ENCODE assay signal across 18 mouse cellular contexts in the genomic region with DNA sequence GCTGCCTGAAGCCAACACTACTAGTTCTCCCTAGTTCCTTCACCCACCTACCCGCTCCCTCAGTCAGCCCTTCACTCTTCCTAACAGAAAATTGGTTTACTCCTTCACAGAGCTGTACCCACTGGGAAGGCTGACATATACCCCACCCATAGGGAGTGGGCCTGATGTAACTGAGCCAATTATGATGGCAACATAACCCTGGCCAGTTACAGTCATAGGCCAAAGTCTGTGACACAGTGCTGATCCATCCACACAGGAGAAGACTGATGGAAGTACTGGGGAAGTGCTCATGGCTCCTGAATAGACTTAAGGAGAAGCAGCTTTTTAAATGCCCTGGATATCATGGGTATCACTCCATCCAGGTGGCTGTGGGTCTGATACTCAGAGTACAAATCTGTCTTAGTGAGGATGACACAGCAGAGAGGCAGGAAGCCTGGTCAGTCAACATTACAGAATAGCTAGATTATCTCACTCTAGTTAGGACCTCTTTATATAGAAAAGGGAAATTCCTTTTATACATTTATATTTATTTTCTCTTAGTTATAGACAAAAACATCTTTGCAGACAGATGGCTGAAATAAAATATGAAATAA.
"Had no signal": no experiment of that assay in that cellular context is flagged by ENCODE, and none has a peak within 500 bp of the region (broad histone marks: within the 10 kb centered on the region; RNA-seq: fewer than 3 reads in every experiment).

No protein-coding gene starts in this region.

- H3K36me3 ChIP-seq: kidney, embryonic 15.5 days; limb, embryonic 12.5 days; limb, embryonic 15.5 days; liver, embryonic 12.5 days; liver, embryonic 15.5 days had no signal

- ATAC-seq: liver, embryonic 12.5 days had no signal

- H3K27ac ChIP-seq: kidney, embryonic 15.5 days; left cerebral cortex, adult 2 months; limb, embryonic 12.5 days; limb, embryonic 15.5 days; liver, embryonic 12.5 days; liver, embryonic 15.5 days; stomach, postnatal 0 days had no signal

- H3K4me3 ChIP-seq: kidney, embryonic 15.5 days; left cerebral cortex, adult 2 months; limb, embryonic 12.5 days; limb, embryonic 15.5 days; liver, embryonic 12.5 days; liver, embryonic 15.5 days had no signal

- DNase-seq: kidney, adult 8-10 months; kidney, postnatal 10 days; kidney, postnatal 36 days; layer of hippocampus, postnatal 36 days; left cerebral cortex, postnatal 4 days; lung, adult 2 months; lung, postnatal 14 days; lung, postnatal 4 days; midbrain, embryonic 14.5 days; thymus, adult 18-20 months; thymus, postnatal 36 days had no signal

- H3K9me3 ChIP-seq: kidney, embryonic 15.5 days; limb, embryonic 12.5 days; limb, embryonic 15.5 days; liver, embryonic 12.5 days; liver, embryonic 15.5 days had no signal

- H3K4me1 ChIP-seq: kidney, embryonic 15.5 days; limb, embryonic 12.5 days; limb, embryonic 15.5 days had no signal

- H3K9ac ChIP-seq: kidney, embryonic 15.5 days; limb, embryonic 12.5 days; limb, embryonic 15.5 days; liver, embryonic 12.5 days; liver, embryonic 15.5 days had no signal

- H3K27me3 ChIP-seq: kidney, embryonic 15.5 days; limb, embryonic 12.5 days; limb, embryonic 15.5 days; liver, embryonic 12.5 days; liver, embryonic 15.5 days had no signal
